Mouse (Mus musculus): ENCODE measurements around the gene Saa2.
A peak's percentile ranks its signal among the peaks of the same experiment; 100 is the strongest.
"Not testable (repeated sequence)": the region's sequence is repeated elsewhere in the genome, so short reads cannot be mapped to it uniquely, and the experiment has no call there.

Gene Saa2

DNA sequence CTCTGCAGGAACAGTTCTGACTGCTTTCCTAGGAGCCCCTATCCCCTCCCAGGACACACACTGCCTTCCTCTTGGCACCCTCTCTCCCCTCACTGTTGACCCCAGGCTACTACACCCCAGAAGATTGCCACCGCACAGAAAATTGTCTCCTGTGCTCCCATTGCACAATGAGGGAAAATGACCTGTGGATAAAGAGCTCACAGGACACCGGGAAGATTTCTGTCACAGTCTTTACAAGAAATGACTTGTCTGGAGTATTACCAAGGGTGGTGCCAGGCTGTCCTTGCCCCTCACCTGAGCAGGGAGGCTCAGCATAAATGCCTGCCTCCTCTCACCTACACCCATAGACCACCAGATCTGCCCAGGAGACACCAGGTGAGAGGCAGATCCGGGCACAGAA is at the start of gene Saa2:
Gene Saa2 (plus strand): TSS at position 301 of the 400 bp plus-strand sequence.
- no peak for DNase-seq

DNA sequence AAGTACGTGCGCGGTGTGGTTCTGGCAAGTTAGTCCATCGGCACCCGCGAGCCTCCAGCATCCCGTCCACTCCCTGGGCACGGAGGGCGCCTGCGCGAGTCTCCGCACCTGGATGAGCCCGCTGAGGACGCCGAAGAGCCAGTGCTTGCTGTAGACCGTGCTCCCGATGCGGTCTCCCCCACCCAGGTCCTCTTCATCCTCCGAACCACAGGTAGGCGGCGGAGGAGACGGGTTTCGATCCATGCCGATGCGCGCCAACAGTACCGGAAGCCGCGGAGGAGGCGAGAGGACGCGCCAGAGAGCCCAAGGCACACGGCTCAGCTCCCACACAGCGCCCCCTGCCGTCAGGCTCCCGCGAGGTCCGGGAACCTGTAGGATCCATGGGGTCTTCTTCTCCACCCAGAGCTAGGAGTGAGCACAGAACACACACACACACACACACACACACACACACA is 41.2 kb upstream of the Saa2 start, which contains the start of gene Saal1:
Gene Saal1 (minus strand): TSS at position 291 of the 455 bp plus-strand sequence.
- peak; percentile 87 to 88 for DNase-seq

DNA sequence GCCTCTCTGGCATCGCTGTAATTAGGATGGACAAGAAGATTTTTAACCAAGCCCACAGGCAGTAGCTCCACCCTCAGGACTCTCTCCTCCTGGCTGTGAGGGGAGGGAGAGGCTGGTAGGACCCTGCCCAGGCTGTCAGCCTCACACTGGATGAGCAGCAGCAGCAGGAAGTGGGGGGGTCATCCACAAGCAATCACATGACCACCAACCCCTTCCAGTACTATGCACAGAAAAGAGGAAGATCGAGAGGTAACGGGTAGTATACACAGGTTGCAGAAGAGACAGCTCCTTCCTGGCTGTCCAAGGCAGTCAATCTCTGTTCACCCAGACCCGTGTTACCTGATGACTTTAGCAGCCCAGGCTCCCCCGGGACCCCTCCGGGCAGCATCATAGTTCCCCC is 39.3 kb upstream of the Saa2 start:
- DNase-seq = no peak

DNA sequence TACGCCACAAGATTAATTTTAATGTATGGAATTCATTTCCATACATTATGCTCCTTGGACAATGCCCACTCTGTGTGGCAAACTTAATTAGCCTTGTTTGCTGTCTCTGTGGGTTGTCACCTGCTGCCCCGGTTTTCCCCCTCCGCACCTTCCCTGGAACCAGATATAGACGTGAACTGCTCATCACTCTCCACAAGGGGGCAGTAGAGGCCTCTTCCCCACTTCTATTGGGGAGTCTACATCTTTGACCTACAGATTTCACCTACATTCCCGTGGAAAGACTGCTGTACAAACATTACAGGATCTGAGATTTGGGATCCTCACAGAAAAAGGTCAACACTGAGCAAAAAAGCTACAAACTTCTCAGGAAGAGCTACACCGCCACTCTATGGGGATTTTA is 37.1 kb upstream of the Saa2 start:
- DNase-seq = peak; percentile 77 to 82

DNA sequence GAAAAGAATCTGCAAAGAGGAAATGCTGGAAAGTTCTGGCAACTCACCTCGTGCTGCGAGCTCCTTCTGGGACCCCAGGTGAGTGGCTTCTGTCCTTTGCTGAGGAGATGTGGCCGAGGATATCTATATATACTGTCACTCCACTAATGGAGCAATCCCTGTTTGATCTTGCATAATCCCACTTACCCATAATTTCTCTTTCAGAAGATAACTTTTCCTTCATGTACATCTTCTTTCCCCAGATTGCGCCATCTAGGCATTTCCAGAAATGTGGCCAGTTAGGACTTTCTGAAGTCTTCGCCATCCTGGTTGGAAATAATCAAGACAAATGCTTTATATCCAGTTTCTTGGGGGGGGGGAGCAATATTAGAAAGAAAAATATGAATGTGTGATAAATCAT is 36.0 kb upstream of the Saa2 start, which contains the start of gene Saa3:
Gene Saa3 (minus strand): TSS at position 101 of the 400 bp plus-strand sequence.
- DNase-seq = no peak

DNA sequence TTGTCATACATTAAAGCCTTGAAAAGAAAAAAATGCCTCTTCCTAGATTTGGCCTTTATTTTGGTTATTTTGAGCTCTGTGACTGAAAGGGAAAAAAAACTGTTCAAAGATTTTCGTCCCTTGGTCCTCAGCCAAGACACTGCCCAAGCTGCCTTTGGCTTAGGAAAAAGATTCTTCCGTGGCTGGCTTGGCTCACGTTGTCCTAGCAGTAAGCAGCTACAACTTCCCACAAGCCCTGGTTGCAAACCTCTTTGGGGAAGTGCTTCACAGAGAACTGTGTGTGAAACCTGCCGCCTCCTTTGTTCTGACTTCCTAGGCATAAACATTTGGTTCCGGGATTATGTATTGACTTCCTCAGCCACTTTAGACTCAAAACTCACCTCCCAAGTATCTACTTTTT is 34.7 kb upstream of the Saa2 start:
- DNase-seq = peak; percentile 27 to 38

DNA sequence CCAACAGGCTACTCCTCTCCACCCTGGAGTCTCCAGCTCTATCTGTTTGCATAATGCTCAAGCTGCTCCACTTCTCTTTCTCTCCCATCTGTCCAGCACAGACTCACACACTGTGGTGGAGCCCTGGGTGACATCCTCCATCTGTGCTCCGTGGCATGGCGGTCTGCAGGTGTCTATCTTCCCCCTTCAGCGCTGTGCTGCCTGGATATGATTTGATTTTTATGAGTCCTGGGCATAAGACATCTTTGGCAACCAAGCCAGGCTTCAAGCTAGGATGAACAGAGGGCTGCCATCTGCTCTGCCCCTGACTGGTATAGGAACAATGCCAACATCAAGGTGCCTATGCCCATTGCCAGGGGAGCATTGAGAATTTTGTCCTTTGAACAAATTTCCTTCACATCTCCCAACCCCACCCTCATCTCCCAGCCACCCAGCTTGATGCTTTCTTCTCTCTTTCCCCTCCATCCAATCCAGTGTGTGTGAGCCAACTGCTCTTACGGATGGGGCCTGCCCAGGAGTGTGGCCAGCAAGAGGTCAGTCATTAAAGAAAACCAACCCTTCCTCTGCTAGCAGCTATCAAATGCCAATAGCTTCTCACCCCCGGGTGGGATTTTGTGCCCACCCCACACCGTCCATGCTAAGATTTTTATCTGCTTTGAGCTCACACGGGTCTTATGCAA is 32.9 kb upstream of the Saa2 start:
- peak; percentile 82 to 83 for DNase-seq

DNA sequence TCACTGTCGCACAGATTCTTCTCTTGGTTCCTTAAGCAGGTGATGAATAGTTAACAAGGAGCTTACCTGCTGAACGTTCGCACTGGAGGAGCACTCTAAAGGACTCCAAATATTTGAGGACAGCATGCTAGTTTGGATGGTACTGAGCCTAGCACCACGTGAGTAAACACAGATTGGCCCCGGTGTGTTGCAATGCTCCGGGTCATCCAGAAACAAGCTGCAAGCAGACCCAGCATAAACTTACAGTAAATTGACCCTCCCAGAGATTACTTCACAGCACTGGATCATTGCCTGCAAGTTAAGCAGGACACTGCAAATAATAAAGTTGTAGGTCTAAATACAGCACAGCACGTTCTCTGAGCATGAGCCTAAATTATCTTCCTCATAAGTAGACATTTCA is 32.1 kb upstream of the Saa2 start:
- DNase-seq = peak; percentile 17 to 49

DNA sequence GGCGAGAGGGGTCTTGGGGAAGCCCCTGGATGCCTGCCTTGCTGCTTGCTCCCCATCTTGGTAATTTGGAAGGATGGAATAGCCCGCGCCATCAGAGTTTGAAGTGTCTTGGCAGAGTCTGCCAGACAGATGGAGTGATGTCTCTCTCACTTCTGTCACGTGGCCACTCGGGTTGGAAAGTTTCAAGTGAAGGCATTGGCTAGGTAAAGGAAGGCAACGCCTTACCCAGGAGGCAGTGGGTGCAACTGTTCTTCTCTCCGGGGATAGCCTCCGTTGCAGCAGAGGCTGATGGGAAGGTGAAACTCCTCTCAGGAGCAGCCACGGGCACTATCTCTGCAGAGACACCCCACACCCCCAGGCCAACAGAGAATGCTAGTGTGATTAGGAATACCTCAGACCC is 31.1 kb upstream of the Saa2 start:
- peak; percentile 44 to 47 for DNase-seq

DNA sequence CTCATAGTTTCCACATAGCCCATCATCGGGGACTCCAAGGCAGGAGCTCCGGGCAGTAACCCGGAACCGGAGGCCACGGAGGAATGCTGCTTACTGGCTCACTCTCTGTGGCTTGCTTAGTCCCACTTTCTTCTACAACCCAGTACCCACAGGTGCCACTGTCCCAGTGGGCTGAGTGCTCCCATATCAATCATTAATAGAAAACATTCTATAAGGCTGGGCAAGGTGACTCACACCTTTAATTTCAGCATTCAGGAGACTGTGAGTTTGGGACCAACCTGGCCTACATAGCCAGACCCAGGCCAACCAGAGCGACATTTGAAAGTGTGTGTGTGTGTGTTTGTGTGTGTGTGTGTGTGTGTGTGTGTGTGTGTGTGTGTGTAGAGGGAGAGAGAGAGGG is 28.2 kb upstream of the Saa2 start:
- DNase-seq = no peak

DNA sequence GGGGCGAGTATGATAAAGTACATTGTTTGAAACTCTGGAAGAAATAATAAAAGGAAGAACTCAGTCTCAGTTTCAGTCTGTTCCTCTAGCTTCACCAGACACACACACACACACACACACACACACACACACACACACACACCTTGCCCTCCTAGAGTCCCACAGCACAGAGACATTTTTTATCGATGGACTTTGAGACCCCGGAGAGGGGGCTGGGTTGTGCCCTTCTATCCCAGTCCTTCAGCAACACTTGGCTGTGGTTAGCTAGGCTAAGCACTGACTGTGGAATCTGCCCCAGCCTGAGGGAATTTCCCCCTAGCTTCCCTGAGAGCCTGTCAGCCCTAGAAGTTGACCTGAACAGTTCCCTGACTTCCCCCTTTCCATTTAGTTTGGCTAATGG is 27.7 kb upstream of the Saa2 start:
- no peak for DNase-seq

DNA sequence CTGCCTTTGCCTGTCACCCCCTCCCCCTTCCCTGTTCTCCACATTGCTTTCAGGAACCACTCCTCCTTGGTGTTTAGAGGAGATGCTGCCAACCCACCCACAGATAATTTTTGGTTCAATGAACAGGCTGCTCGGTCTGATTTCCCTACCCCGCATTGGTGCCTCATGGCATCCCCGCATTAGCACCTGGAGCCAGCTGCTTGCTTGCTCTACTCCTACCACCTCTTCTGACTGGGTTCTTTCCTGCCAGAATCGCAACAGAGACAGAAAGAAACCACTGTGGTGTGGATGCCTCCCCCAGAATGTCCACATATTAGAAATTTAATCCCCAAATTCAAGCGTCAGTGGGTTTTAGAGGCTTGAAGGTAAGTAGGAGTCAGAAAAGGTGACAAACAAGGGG is 27.2 kb upstream of the Saa2 start:
- no peak for DNase-seq

DNA sequence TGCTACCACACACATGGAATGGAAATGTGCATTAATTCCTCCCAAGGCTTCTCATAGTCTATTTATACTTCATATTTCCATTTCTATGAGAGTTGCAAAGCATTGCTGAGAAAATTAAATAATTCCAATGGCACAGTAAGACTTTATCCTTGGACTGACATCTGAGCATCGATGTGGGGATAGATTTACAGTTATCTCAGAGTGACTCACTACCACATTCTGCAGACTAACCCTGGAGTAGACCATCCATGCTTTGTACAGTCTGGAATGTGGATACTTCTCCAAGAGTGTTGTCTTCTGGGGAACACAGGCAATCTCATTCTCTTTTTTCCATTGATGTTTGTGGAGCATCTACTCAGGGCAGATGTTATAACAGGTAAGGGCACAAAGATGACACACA is 24.0 kb upstream of the Saa2 start:
- no peak for DNase-seq

DNA sequence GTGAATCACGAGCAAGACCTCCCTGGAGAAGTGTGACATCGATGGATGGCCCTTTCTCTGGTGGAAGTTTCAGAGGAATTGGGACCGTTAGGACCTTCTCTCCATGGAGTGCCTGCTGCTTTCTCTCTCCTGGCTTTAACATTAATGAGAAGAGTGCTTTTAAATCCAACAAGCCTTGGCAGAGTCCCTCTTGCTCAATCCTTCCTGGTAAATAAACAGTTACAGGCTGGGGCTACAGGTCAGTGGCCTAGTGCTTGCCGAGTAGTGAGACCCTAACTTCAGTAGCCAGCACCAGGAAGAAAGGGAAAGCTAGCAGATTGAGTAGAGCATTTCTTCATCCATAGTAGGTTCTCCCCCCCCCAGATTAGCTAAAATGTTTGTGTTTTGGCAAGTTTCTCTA is 19.1 kb upstream of the Saa2 start, which contains the start of gene Saa4:
Gene Saa4 (minus strand): TSS at position 146 of the 400 bp plus-strand sequence.
- DNase-seq = no peak

DNA sequence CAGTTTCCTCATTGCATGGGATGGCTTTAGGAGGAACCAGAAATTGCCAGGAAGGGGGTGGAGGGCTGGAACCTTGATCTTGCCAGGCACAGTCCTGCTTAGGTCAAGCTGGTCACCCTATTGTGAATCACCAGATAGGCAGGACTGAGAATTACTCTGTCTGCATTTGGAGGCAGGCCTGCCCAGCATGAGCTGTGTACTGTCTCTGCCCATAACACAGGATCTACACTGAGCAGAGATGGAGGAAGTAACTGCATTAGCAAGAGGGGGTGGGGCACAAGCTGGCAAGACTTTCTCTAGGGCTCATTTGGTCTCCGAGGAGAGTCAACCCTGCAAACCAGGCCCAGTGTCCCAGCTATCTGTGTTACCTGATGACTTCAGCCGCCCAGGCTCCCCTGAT is 16.6 kb upstream of the Saa2 start:
- no peak for DNase-seq

DNA sequence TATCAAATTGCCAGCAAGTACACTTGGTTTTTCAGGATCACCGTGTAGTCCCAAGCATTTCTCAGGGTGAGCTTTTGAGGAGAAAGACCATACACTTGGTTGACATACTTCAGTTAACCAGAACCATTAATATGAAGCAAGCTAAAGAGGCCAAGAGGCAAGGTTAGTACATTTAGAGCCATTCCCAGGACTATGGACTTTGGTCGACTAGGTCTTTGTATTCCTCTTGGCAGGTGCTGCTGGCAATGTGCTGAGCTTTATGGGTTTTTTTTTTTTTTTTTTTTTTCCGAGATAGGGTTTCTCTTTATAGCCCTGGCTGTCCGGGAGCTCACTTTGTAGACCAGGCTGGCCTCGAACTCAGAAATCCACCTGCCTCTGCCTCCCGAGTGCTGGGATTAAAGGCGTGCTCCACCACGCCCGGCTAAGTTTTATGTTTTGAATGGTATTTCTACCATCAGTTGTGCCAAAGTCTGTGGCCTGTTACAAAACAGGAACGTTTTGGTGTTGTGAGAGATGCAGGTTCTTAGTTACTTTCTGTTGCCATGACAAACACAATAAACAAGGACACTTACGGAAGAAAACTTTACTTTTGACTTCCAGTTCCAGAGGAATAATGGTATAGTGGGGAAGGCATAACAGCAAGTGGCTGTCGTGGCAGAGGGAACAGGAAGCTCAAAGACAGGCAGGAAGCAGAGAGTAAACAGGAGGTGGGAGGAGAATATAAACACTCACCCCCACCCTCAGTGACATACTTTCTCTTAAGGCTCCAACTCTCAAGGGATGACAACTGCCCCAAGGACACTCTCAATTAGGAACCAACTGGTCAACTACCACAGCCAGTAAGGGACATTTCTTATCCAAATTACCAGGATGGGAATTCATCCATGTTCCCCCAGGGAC is 12.8 kb upstream of the Saa2 start:
- DNase-seq = no peak

DNA sequence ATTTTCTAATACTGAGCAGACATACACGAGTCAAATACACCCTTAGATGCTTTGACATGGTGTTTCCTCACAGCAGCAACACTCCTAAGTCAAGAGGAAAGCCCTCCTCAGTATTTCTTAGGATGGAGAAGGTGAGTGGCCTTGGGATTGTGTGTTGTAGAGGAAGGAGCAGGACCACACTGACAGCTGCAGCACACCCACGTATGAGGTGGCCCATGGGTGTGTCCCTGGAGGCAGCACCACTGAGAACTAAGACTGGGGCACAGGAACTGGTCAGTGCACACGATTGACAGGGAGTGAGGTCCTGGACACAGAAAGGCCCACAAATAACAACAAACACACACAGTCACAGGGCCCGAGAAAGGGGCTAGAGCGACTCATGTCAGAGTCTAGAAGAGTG is 11.5 kb upstream of the Saa2 start:
- DNase-seq = not testable (repeated sequence)

DNA sequence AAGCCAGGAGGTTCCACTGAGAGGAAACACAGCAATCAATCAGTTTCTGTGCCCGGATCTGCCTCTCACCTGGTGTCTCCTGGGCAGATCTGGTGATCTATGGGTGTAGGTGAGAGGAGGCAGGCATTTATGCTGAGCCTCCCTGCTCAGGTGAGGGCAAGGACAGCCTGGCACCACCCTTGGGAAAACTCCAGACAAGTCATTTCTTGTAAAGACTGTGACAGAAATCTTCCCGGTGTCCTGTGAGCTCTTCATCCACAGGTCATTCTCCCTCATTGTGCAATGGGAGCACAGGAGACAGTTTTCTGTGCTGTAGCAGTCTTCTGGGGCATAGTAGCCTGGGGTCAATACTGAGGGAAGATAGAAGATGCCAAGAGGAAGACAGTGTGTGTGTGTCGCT is 8.7 kb upstream of the Saa2 start, which contains the start of gene Saa1:
Gene Saa1 (minus strand): TSS at position 101 of the 400 bp plus-strand sequence.
- DNase-seq = not testable (repeated sequence)

DNA sequence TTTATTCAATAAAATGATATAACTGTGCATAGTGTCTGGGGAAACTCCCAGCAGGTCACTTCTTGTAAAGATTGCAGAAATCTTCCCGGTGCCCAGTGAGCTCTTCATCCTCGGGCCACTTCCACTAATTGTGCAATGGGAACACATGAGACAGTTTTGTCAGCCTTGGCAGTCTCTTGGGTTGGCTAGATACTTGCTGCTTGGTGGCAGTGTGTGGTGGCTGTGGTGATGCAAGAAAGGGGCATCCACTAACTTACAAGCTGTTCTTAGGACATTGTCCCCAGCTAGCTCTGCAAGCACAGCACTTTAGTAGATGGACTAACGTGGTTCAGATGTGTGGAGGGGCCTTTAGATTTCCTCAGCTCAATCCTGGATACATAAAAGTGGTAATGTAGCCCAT is 5.8 kb upstream of the Saa2 start:
- DNase-seq = no peak

DNA sequence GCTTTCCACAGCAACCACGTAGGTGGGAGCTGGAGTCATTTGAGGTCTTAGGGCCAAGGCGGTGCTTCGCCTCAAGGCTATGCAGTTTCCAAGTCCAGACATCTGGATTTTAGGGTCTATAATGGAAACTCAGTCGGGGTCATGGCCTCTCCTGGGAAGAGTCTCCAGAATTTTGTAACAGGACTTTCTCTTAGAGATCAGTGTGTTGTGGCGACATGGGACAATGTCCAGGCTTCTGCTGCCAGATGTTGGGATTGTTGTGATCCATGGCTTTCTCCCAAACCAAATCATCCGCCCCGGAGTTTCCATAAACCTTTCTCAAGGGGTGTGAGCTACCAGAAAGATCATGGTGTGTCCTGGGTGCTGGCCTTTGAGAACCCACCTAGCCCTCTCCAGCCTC is 5.2 kb upstream of the Saa2 start:
- no peak for DNase-seq

DNA sequence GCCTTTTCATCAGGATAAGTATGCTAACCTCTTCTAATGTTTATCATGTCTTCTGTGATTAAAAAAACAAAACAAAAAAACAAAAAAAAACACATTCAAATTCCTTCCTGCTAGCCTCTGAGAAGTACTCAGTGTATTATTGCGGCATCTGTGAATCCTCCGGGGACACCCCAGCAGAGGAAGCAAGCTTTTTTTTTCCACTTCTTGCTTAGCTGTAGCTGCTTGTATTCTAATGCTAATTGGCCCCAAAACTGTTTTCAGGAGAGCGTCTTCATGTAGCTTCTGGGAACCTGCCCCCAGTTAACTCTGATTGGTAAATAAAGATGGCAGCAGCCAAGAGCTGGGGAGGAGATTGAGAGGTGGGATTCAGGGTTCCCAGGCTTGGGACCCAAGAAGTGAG is 3.1 kb upstream of the Saa2 start:
- DNase-seq = no peak

DNA sequence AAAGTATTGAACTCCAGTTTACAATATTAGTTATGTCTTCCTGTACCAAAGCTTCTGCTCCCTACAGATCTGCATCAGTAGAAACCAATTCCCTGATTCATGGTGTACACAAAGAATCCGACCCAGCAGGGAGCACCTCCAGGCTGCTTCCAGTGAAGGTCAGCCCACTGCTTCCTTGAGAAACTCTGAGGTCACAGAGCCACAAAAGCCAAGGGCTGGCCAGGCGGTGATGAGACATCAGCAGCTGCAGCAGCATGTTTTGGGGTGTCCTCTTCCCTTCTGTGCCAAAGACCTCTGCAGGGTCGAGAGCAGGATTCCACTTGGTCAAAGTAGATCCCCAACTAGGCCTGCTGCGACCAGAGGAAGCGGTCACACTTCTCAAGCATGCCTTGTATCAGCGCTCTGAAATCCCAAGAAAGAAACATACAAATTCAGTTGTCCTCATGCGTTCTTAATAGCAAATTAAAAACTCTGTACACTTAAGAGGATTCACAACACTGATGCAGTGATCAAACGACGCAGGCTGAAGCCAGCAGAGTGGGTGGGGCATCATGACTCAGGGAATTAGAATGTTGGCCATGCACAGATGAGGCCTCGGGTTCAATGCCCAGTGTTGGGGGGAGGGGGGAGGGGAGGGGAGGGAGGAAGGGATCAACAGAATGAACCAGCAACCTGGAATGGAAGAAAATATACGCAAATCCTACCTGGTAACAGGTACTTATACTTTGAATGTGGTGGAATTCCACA is 9.6 kb downstream of the Saa2 start:
- no peak for DNase-seq

DNA sequence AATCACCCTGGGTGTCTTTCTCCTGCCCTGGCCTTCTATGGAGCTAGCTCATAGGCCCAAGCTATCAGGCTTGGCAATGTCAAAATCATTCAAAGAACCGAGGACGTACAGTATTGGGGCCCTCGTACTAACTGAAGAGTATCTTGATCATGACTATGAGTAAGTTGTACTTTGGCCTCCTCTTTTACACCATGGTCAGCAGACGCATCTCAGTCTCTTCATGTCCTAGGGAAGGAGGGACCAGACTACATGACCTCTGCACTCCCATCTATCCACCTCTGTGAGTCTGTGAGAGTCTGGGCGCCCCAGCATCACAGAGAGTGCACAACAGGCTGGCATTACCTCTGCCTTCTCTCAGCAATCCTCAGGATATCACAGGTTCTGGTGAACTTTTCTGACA is 11.0 kb downstream of the Saa2 start:
- DNase-seq = no peak

Data from cerebellum, postnatal 36 days (tissue).